Mouse (Mus musculus) WW6 (cell line): ENCODE measurements around the gene Alpl.

Experiments used
- DNase-seq: peaks from one replicate; pipeline ENCODE4 v3.0.0-alpha.2; 2013; ENCODE audit warnings: low read depth, low spot score

Gene Alpl

DNA sequence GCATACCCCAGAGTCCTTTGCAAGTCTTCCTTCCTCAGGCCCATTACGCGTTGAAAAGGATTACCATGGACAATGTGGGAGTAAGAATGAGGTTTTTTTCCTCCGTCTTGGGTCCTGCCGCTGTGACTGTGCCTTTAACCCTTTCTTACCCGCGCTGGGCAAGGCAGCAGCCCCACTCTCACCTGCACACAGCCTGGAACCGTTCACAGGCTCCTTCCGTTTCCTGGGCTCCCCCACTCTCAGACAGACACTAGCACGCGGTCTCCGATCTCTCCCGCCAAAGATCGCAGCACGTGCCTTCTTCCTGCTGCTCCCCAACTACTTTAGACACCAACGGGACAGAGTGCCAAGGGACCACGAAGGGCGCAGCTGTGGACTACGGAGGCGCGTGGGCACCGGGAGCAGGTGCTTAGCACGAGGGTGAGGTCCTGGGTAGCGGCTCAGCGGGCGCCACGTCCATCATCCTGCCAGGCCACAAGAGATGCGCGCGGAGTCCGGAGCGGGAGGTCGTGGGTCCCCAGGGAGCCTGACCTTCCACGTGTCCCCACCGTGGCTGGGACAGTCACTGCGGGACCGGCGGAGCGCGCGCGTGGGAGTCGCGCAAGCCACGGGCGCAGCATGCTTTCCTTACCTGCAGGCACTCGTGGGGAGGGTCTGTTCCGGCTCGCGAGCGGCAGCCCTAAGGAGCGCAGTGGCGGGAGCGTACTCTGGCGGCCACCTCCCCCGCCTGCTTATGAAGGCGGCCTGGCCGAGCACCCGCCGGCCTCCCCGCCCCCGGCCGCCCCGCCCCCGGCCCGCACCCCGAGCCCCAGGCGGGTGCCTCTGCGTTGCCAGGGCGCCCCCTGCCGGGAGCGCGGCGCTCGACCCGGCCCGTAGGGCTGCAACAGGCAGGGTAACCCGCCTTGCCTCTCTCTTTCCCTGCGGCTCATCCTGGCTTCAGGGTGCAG lies at the start of gene Alpl:
Alpl (minus strand) TSS at position 774 of the 947 bp plus-strand sequence.
- no peak for DNase-seq

DNA sequence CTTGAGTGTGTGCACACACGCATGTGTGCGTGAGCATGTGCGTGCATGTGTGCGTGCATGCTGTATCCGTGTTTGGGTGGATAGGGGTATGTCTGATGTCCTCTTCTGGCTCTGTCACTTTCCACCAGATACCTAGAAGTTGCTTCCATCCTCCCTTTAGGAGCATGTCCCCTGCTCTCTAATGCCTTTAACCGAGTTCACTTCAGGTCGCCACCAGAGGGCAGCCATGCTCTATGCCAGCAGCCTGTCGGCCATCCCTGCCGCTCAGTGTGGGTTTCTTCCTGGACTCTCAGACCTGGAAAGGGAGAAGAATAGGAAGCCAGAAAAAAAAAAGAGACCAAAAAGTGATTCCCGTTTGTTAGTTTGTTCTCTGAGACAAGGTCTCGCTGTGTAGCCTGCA lies 48.5 kb upstream of the Alpl start:
- no peak for DNase-seq

- DNase-seq: no peak
These were observed 43.3 kb upstream of the Alpl start for GRCm38 (mm10) chr4:137839452-137839851.

- DNase-seq: no peak
These were observed 42.6 kb upstream of the Alpl start for GRCm38 (mm10) chr4:137838791-137839190.

DNA sequence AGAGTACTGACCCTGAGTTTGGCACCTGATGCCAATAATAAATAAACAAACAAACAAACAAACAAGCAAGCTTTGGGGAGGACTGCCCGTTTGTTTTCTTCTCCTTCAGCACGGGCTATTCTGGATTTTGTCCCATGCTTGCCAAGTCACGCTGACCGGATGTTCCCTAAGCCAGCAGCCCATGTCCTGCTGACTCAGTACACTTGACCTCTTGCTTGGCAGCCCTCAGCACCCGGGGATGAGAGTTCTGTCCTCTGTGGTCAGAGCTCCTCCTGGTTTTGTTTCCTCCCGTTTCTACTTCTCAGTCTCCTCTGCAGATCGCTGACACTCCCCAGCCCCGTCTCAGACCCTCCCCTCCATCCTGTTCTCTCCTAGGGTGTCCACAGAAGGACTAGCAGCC lies 41.6 kb upstream of the Alpl start:
- DNase-seq: no peak

DNA sequence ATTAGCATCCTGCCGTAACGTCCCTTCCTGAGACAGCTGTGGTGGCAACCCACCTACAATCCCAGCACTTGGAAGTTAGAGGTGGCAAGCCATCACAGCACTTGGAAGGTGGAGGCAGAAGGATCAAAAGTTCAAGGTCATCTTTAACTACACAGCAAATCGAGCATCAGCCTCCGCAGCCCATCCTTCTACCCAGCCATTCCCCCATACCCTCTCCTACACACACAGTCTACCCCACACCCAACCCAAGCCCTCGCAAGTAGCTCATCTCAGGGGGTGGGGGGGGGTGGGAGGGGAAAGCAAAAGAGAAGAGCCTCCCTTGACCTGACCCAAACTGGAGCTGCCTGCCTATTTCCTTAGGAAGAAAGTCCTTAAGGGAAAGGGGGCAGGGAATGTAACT lies 40.6 kb upstream of the Alpl start:
- no peak for DNase-seq

GRCm38 (mm10) chr4:137835624-137836337 lies 39.6 kb upstream of the Alpl start:
- DNase-seq: peak; percentile 93

- no peak for DNase-seq
These were observed 35.4 kb upstream of the Alpl start for GRCm38 (mm10) chr4:137831598-137831997.

GRCm38 (mm10) chr4:137830380-137830779 lies 34.2 kb upstream of the Alpl start:
- DNase-seq: no peak

DNA sequence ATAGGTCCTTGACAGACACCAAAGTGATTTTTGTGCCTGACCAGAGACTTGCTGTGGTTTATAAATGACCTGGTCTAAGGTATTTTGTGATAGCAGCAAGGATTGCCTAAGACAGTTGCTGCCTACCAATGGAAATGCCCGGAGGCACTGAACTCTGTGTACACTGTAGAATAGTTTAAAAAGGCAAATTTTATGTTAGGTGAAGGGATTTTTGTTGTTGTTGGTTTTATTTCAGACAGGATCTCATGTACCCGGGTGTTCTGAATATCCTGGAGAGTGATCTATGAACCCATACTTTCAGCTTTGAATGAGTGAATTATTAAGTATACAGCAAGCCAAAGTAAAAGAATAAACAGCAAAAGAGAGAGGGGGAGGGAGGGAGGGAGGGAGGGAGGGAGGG lies 28.7 kb upstream of the Alpl start:
- DNase-seq: no peak

DNA sequence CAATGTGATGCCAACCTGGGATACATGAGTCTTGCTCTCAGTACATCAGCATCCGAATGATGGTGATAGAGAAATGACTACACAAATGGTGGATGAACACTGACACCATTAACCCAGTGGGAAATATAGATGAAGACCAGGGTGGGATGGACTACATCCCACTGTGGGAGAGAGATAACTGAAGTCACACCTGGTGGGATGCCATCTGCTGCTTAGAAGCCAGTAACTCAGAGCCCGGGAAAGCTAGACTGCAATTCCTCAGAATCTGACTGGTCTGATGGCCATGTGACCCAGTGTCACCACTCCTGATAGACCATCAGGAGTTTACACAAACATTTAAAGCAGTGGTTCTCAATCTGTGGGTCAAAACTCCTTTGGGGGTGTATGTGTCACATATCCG lies 27.4 kb upstream of the Alpl start:
- no peak for DNase-seq

- DNase-seq: no peak
These were observed 26.4 kb upstream of the Alpl start for GRCm38 (mm10) chr4:137822537-137822936.

GRCm38 (mm10) chr4:137820721-137821120 lies 24.5 kb upstream of the Alpl start:
- DNase-seq: no peak

DNA sequence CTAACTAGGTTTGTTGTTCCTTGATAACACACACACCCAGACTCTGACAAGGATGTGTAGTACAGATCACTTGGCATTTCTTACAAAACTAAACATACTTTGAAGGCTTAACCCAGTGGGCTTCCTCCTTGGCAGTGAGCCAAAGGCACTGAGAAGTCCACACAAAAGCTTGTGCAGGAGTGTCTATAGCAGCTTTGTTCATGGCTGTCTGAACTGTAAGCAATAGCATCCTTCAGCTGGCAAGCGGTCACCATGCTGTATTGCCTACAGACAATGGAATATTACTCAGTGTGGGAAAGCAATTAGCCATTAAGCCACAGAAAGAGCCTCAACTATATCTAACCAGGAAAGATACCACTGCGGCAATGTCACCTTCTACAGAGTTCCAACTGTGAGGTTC lies 23.3 kb upstream of the Alpl start:
- no peak for DNase-seq

DNA sequence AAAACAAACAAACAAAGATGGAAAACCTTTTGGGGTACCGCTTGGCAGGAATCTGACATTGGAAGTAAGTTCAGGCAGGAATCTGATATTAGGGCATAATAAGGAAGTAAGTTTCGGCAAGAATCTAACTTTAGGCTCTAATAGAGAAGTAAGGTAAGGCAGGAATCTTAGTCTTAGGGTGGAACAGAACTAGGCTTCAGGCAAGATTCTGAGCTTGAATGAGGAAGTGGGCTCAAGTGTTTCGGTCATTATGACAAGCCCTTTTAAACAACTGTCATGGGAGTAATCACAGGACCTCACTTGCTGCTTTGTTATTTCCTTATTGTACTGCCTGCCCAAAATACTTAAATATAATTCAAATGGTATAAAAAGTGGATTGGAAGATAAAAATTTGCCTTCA lies 22.2 kb upstream of the Alpl start:
- no peak for DNase-seq

DNA sequence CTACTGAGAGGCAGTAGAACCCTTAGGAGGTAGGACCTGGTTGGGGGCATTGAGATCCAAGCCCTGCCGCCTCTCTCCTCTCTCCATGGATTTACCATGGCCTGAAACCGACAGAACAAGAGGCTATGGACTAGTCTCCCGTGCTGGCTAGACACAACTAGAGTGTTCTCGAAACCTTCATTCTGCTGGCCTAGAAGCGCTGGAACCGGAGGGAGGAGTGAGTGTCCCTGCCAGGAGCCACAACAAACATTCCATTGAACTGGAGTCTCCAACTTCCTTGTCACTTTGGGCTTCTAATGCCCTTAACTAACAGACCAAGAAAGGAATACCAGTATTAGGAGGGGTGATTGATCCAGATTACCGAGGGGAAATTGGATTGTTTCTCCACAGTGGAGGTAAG lies 20.0 kb upstream of the Alpl start:
- DNase-seq: no peak

GRCm38 (mm10) chr4:137815473-137815872 lies 19.3 kb upstream of the Alpl start:
- DNase-seq: no peak

DNA sequence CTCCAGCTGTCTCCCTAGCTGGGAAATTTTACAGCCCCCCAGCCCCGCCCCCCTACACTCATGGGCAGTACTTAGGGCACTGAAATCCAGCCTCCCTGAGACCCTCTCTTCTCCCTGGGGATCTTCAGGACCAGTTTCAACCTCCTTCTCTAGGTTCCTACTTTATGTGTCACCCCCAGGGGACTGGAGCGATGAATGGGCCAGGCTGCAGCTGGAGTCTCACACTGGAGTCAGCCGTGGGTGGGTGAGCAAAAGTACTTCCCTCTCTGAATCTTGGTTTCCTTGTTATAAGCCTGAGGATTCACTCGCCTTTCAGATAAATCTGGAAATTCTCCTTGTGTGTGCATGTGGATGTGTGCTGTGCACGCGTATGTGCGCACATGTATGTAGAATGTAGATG lies 18.0 kb upstream of the Alpl start:
- no peak for DNase-seq

- no peak for DNase-seq
These were observed 16.9 kb upstream of the Alpl start for GRCm38 (mm10) chr4:137812946-137813708.

- no peak for DNase-seq
These were observed 13.8 kb upstream of the Alpl start for GRCm38 (mm10) chr4:137809999-137810398.

DNA sequence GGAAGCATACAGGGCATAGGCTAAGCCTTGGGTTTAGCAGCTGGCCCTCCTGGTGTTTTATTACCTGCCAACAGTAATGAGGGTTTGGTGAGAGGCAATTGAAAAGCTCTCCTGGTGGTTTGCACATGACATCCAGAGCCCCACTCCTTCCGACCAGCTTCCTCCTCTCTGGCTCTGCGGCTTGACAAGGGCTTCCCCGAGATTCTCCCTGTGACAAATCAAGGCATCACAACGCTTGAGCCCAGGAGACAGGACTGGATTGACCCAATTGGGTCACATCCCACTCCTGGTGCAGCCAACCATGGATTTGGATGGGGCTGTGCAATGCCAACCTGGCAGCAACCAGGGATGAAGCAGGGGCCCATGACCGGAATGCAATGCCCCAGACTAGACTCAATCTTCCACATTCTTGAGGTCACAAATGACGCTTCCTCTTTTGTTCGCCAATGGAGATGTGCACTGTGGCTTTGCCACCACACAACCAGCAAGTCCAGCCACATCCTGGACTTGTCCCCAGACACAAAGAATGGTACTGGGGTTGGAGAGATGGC lies 11.2 kb upstream of the Alpl start:
- no peak for DNase-seq

- DNase-seq: peak; percentile 80
These were observed 5.0 kb upstream of the Alpl start for GRCm38 (mm10) chr4:137801196-137801595.
